27 mouse cellular contexts compared by ENCODE assay signal in the genomic region with DNA sequence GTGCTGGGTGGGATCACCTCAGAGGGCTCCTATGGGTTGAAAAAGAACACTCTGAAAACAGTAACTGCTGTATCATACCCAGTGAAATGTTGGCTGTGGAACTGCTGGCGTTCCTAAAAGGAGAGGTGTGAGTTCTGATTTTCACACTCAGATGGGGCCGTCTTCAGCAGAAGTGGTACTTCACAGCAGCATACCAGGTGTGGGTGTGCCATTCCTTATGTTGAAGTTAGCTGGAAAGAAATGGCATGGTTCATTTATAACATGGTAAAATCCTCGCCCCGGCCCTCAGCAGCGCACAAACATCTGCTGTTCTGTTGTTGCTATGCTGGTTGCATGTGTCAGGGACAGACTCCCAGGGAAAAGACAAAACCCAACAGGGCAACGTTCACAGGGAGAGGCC. TPM values are rescaled to one million over a fixed set of nuclear protein-coding genes. Genes with fewer than 3 reads are reported as not detected.
A peak's percentile ranks its signal among the peaks of the same experiment; 100 is the strongest.
DNase-seq lines count a peak whose midpoint lies in the region; ATAC-seq lines count a peak whose summit lies in the region.
"Had no signal": no experiment of that assay in that cellular context is flagged by ENCODE, and none has a peak within 500 bp of the region (broad histone marks: within the 10 kb centered on the region; RNA-seq: fewer than 3 reads in every experiment).

No protein-coding gene starts in this region.

- no peak overlapping the region for H3K27ac ChIP-seq in hindbrain, embryonic 16.5 days (ENCODE audit: low read depth, low read length)
- H3K27ac ChIP-seq: embryonic facial prominence, embryonic 10.5 days; forebrain, embryonic 13.5 days; heart, embryonic 13.5 days; hindbrain, embryonic 15.5 days had no signal

- H3K4me1 ChIP-seq in hindbrain, embryonic 16.5 days (ENCODE audit: control insufficient read depth, insufficient read depth, low read depth, low read length), result no peaks in the 10 kb centered on the region
- H3K4me1 ChIP-seq: embryonic facial prominence, embryonic 10.5 days; forebrain, embryonic 13.5 days; heart, embryonic 13.5 days; hindbrain, embryonic 15.5 days had no signal

- DNase-seq in frontal cortex, adult 2 months (ENCODE audit: extremely low spot score in 1 of 2, low spot score in 1 of 2), result peak; percentile 29 to 58
- DNase-seq in frontal cortex, postnatal 25 days (ENCODE audit: low spot score in 2 of 2), result no peak
- peak; percentile 22 to 59 for DNase-seq in left cerebral cortex, adult 9 months (ENCODE audit: low spot score in 2 of 2)
- no peak for DNase-seq in left cerebral cortex, postnatal 10 days (ENCODE audit: extremely low spot score in 1 of 2, low spot score in 2 of 2)
- DNase-seq in brain, adult 2 months (ENCODE audit: low read depth, low spot score), result peak; percentile 73
- DNase-seq in left cerebral cortex, postnatal 36 days (ENCODE audit: low spot score in 2 of 2), result peak; percentile 33 to 34
- no peak for DNase-seq in layer of hippocampus, adult 9-10 months (ENCODE audit: low spot score)
- DNase-seq: adrenal gland, postnatal 14 days; cerebellum, adult 18-20 months; cerebellum, adult 9-11 months; cerebellum, postnatal 36 days; forebrain, postnatal 0 days; gastrocnemius, postnatal 36 days; heart, postnatal 36 days had no signal

- H3K9ac ChIP-seq in hindbrain, embryonic 16.5 days (ENCODE audit: low read depth, low read length), result no peak overlapping the region
- H3K9ac ChIP-seq: forebrain, embryonic 13.5 days; forebrain, postnatal 0 days; heart, embryonic 13.5 days; hindbrain, embryonic 15.5 days had no signal

- H3K9me3 ChIP-seq in hindbrain, embryonic 16.5 days (ENCODE audit: control insufficient read depth, low read length), result no peaks in the 10 kb centered on the region
- H3K9me3 ChIP-seq: embryonic facial prominence, embryonic 10.5 days; forebrain, embryonic 13.5 days; heart, embryonic 13.5 days; hindbrain, embryonic 15.5 days had no signal

- H3K36me3 ChIP-seq in hindbrain, embryonic 16.5 days (ENCODE audit: control insufficient read depth, insufficient read depth, low read length), result peaks cover 12% of the 10 kb centered on the region; the same call in 1 of the 2 replicates
- H3K36me3 ChIP-seq: heart, embryonic 13.5 days had no signal

- intact Hi-C loops in left cerebral cortex, postnatal 10 days (cut with DNase I), result no loop called here
- intact Hi-C loops in left cerebral cortex, postnatal 36 days (cut with DNase I), result no loop called here

- no peak overlapping the region for H3K4me2 ChIP-seq in hindbrain, embryonic 16.5 days (ENCODE audit: low read length)
- H3K4me2 ChIP-seq: forebrain, embryonic 13.5 days; heart, embryonic 13.5 days; hindbrain, embryonic 15.5 days had no signal

- WGBS in hindbrain, embryonic 16.5 days, result 83% methylated on average over 6 of the region's 6 CpGs

- H3K4me3 ChIP-seq in hindbrain, embryonic 16.5 days (ENCODE audit: low read length), result no peak overlapping the region
- H3K4me3 ChIP-seq: embryonic facial prominence, embryonic 10.5 days; forebrain, embryonic 13.5 days; heart, embryonic 13.5 days; hindbrain, embryonic 15.5 days had no signal

- no peak for ATAC-seq in hindbrain, embryonic 16.5 days
- ATAC-seq: activated CD4-positive, CD25-positive, alpha-beta regulatory T cell, adult 4 months; forebrain, embryonic 13.5 days; forebrain, postnatal 0 days had no signal

- no peaks in the 10 kb centered on the region for H3K27me3 ChIP-seq in hindbrain, embryonic 16.5 days (replicated peaks; ENCODE audit: control insufficient read depth, insufficient read depth, low read length)
- H3K27me3 ChIP-seq: forebrain, embryonic 13.5 days; heart, embryonic 13.5 days; hindbrain, embryonic 15.5 days had no signal

RNA-seq across cellular contexts. Expression of gene Gm6408, which starts 28.2 kb away (rescaled TPM):
- 0.23 and 0.24 TPM in 2 replicates for polyA plus RNA-seq in frontal cortex, adult 2 months (2012; rRNA removed)
- total RNA-seq in left cerebral cortex, postnatal 10 days (2021), result not detected
- not detected for total RNA-seq in left cerebral cortex, postnatal 36 days (2021)
- not detected in 2 replicates for polyA plus RNA-seq in hindbrain, embryonic 16.5 days (2015; fragmentation: Nextera tagmentation; extraction: Ambion mirVana)
- total RNA-seq: adrenal gland, adult 18-20 months; adrenal gland, postnatal 14 days; forebrain, postnatal 0 days; gastrocnemius, adult 8-10 months; gastrocnemius, postnatal 36 days; heart, postnatal 36 days; MEL had no signal
- polyA plus RNA-seq: activated CD4-positive, CD25-positive, alpha-beta regulatory T cell, adult 4 months; C2C12; embryonic facial prominence, embryonic 10.5 days; embryonic facial prominence, embryonic 14.5 days; forebrain, embryonic 13.5 days; forebrain, postnatal 0 days; heart, embryonic 13.5 days; heart, postnatal 0 days; hindbrain, embryonic 11.5 days had no signal

RNA-seq across cellular contexts. Expression of gene Gm6370, which starts 37.6 kb away (rescaled TPM):
- not detected in 2 replicates for polyA plus RNA-seq in frontal cortex, adult 2 months (2012; rRNA removed)
- total RNA-seq in left cerebral cortex, postnatal 10 days (2021), result not detected
- total RNA-seq in left cerebral cortex, postnatal 36 days (2021), result not detected
- polyA plus RNA-seq in hindbrain, embryonic 16.5 days (2015; fragmentation: Nextera tagmentation; extraction: Ambion mirVana), result not detected in 2 replicates
- total RNA-seq: adrenal gland, adult 18-20 months; adrenal gland, postnatal 14 days; forebrain, postnatal 0 days; gastrocnemius, adult 8-10 months; gastrocnemius, postnatal 36 days; heart, postnatal 36 days; MEL had no signal
- polyA plus RNA-seq: activated CD4-positive, CD25-positive, alpha-beta regulatory T cell, adult 4 months; C2C12; embryonic facial prominence, embryonic 10.5 days; embryonic facial prominence, embryonic 14.5 days; forebrain, embryonic 13.5 days; forebrain, postnatal 0 days; heart, embryonic 13.5 days; heart, postnatal 0 days; hindbrain, embryonic 11.5 days; hindbrain, embryonic 15.5 days had no signal

RNA-seq across cellular contexts. Expression of gene 4930449I24Rik, which starts 48.6 kb away (rescaled TPM):
- polyA plus RNA-seq in frontal cortex, adult 2 months (2012; rRNA removed), result not detected in 2 replicates
- not detected for total RNA-seq in left cerebral cortex, postnatal 10 days (2021)
- not detected for total RNA-seq in left cerebral cortex, postnatal 36 days (2021)
- polyA plus RNA-seq in hindbrain, embryonic 16.5 days (2015; fragmentation: Nextera tagmentation; extraction: Ambion mirVana), result not detected in 2 replicates
- total RNA-seq: adrenal gland, adult 18-20 months; adrenal gland, postnatal 14 days; forebrain, postnatal 0 days; gastrocnemius, adult 8-10 months; gastrocnemius, postnatal 36 days; heart, postnatal 36 days; MEL had no signal
- polyA plus RNA-seq: activated CD4-positive, CD25-positive, alpha-beta regulatory T cell, adult 4 months; C2C12; embryonic facial prominence, embryonic 10.5 days; embryonic facial prominence, embryonic 14.5 days; forebrain, embryonic 13.5 days; forebrain, postnatal 0 days; heart, embryonic 13.5 days; heart, postnatal 0 days; hindbrain, embryonic 11.5 days; hindbrain, embryonic 15.5 days had no signal

Comparison
In these comparisons a context has a peak if more than half of its experiments do, and no peak if none do; other contexts are left out.
1. DNase-seq: peak in frontal cortex, adult 2 months (2 of 2), left cerebral cortex, adult 9 months (2 of 2), brain, adult 2 months (single experiment) and left cerebral cortex, postnatal 36 days (2 of 2); none in frontal cortex, postnatal 25 days (0 of 2), left cerebral cortex, postnatal 10 days (0 of 2) and layer of hippocampus, adult 9-10 months (single experiment).